Mouse (Mus musculus) heart, embryonic 13.5 days (tissue): ENCODE data around the gene Camk2d. TPM values are rescaled to one million over a fixed set of nuclear protein-coding genes. Genes with fewer than 3 reads are reported as not detected.

Source experiments
- ATAC-seq: fragments of 200-750 bp; cut with Nextera tagmentation; 2 replicates; pipeline ENCODE4 v1.8.0; 2017; ENCODE audit warnings: moderate TSS enrichment; ENCODE audit not compliant: insufficient number of reproducible peaks, low FRiP score, low TSS enrichment; ENCODE audit errors: extremely low read depth
- H3K27ac ChIP-seq: fragments of 300-500 bp; sonication (generic); replicated peaks from 2 replicates; pipeline ENCODE4 v1.5.1; 2015; ENCODE audit warnings: moderate library complexity, mild to moderate bottlenecking, inconsistent platforms
- H3K27me3 ChIP-seq: fragments of 300-500 bp; sonication (generic); replicated peaks from 2 replicates; pipeline ENCODE4 v1.6.1; 2015; ENCODE audit warnings: mild to moderate bottlenecking, inconsistent platforms
- H3K36me3 ChIP-seq: fragments of 300-500 bp; sonication (generic); 2 replicates; pipeline ENCODE4 v1.6.1; 2015; ENCODE audit warnings: mild to moderate bottlenecking, inconsistent platforms
- H3K4me1 ChIP-seq: fragments of 300-500 bp; sonication (generic); 2 replicates; pipeline ENCODE4 v1.6.1; 2015; ENCODE audit warnings: inconsistent platforms
- H3K4me2 ChIP-seq: fragments of 300-500 bp; sonication (generic); 2 replicates; pipeline ENCODE4 v1.6.1; 2015; ENCODE audit warnings: inconsistent platforms, mild to moderate bottlenecking, moderate library complexity
- H3K4me3 ChIP-seq: fragments of 300-500 bp; sonication (generic); 2 replicates; pipeline ENCODE4 v1.5.1; 2015; ENCODE audit warnings: moderate library complexity, mild to moderate bottlenecking, inconsistent platforms
- H3K9ac ChIP-seq: fragments of 300-500 bp; sonication (generic); 2 replicates; pipeline ENCODE4 v1.6.1; 2015; ENCODE audit warnings: inconsistent platforms, mild to moderate bottlenecking, moderate library complexity
- H3K9me3 ChIP-seq: fragments of 300-500 bp; sonication (generic); 2 replicates; pipeline ENCODE4 v1.6.1; 2016; ENCODE audit warnings: inconsistent platforms
- WGBS: fragments of 180-500 bp; shearing (Covaris S2); methylation state at CpG from one replicate; pipeline ENCODE4 v1.1.7; 2015; ENCODE audit warnings: mixed read lengths; 5-methylcytosine and 5-hydroxymethylcytosine counted together
- polyA plus RNA-seq: library from polyadenylated mRNA; unstranded; fragments of >200 nt; fragmentation: Nextera tagmentation; extraction: Ambion mirVana; gene quantifications from 2 replicates; pipeline ENCODE4 v1.2.1, GENCODE M21; 2015

Camk2d gene
- polyA plus RNA-seq, 1 experiment from 2014 or later: 87.4 TPM

DNA sequence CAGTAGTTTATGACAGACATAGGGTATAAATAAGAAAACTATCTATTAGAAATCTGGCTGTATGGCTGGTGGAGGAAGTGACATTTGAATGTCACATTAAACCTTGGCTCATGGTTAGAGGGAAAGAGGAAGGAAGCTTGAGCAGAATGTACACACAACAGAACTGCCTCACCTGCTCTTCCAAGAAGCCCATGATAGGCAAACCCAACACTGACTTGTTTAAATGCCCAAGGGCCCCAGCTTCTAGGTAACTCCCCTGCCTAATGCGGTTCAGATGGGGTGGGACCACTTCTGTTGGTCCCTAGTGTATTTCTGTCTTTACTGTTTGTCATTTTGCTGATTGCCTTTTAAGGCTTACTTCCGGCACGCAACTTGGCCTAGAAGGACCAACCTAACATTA, 226.3 kb downstream of the Camk2d start:
- Histone ChIP-seq H3K27me3 (no peaks in the 10 kb centered on the region), H3K4me2 (no peak overlapping the region), H3K4me3 (no peak overlapping the region), H3K36me3 (peaks cover 34% of the 10 kb centered on the region), H3K4me1 (no peaks in the 10 kb centered on the region), H3K9ac (no peak overlapping the region), H3K27ac (no peak overlapping the region), H3K9me3 (no peaks in the 10 kb centered on the region)
- WGBS: 81% methylated on average over 3 of the region's 3 CpGs
- ATAC-seq: no peak

- no peak overlapping the region for H3K4me3 ChIP-seq
- no peak overlapping the region for H3K4me2 ChIP-seq
- 77% methylated on average over 1 of the region's 1 CpGs for WGBS
- H3K9me3 ChIP-seq: no peaks in the 10 kb centered on the region
- 0 out of 2 replicates have a peak, but pooled peaks cover 3% of the 10 kb centered on the region for H3K4me1 ChIP-seq
- H3K36me3 ChIP-seq: peaks cover 40% of the 10 kb centered on the region
- no peak for ATAC-seq
- H3K27ac ChIP-seq: no peak overlapping the region
- H3K9ac ChIP-seq: no peak overlapping the region
- H3K27me3 ChIP-seq: no peaks in the 10 kb centered on the region
Measured at GRCm38 (mm10) chr3:126824930-126825329, 228.8 kb downstream of the Camk2d start.

DNA sequence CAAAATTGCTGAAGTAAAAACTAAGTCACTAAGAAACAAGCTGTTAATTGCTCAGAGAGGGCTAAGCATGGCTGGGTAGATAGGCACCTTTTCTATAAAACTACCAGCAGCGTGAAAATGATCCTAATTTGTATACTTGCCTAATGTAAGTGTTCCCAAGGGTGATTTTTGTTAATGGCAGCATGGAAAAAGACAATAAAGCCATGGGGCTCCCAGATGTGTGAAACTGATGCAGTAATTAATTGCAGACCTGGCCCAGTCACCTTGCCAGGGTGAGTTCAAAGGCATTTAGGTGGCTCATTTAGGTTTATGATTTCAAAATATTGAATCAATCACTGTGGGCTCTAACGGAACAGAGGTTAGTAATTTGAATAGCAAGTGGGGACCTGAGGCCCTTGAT, 230.1 kb downstream of the Camk2d start:
- no peak overlapping the region for H3K9ac ChIP-seq
- WGBS: 89% methylated on average over 2 of the region's 2 CpGs
- no peak for ATAC-seq
- H3K4me1 ChIP-seq: peaks cover 14% of the 10 kb centered on the region
- H3K4me2 ChIP-seq: no peak overlapping the region
- H3K4me3 ChIP-seq: no peak overlapping the region
- H3K27ac ChIP-seq: no peak overlapping the region
- H3K27me3 ChIP-seq: no peaks in the 10 kb centered on the region
- H3K9me3 ChIP-seq: no peaks in the 10 kb centered on the region
- H3K36me3 ChIP-seq: peaks cover 34% of the 10 kb centered on the region

GRCm38 (mm10) chr3:126827900-126828299, 231.8 kb downstream of the Camk2d start:
- H3K27me3 ChIP-seq: no peaks in the 10 kb centered on the region
- no peaks in the 10 kb centered on the region for H3K9me3 ChIP-seq
- no peak for ATAC-seq
- H3K4me2 ChIP-seq: no peak overlapping the region
- no peak overlapping the region for H3K27ac ChIP-seq
- H3K4me1 ChIP-seq: peaks cover 21% of the 10 kb centered on the region
- no peak overlapping the region for H3K9ac ChIP-seq
- 81% methylated on average over 3 of the region's 3 CpGs for WGBS
- H3K4me3 ChIP-seq: no peak overlapping the region
- H3K36me3 ChIP-seq: peaks cover 33% of the 10 kb centered on the region

- Histone ChIP-seq H3K27ac (no peak overlapping the region), H3K4me3 (no peak overlapping the region), H3K9ac (no peak overlapping the region), H3K4me2 (no peak overlapping the region), H3K9me3 (no peaks in the 10 kb centered on the region), H3K4me1 (peaks cover 21% of the 10 kb centered on the region), H3K36me3 (peaks cover 41% of the 10 kb centered on the region), H3K27me3 (no peaks in the 10 kb centered on the region)
- WGBS: 30% methylated on average over 2 of the region's 2 CpGs
- ATAC-seq: no peak
Measured at GRCm38 (mm10) chr3:126829817-126830216, 233.7 kb downstream of the Camk2d start.

DNA sequence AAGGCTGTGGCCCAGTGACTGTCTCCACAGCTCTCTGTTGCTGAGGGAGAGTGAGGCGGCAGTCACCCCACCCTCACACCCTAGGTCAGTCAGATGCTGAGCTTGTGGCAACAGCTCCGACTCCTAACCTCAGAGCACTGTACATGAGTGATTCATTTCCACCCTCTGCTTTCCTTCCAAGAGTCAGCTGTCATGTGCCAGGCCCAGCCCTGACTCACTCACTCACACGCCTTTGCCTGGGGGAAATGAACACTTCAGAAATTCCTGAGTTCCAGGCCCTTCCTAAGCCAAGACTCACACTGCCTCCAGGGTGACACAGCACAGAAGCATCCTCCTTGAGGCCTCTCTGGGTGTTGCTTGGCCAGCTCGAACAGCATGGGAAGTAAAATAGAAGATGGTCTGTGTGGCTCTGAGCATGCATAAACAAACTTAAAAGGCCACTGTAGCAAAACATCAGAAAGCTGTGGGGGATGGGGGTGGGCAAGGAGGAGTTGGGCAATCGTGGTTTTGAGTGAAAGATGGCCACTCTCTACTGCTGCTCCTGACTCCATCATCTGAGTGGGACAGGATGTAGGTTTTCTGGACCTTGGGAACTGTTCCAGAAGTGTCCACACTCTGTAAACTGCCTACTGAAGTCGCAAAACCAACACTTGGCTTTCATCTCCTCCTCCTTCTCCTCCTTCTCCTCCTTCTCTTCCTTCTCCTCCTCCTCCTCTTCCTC, 235.5 kb downstream of the Camk2d start:
- Histone ChIP-seq H3K4me2 (no peak overlapping the region), H3K9me3 (no peaks in the 10 kb centered on the region), H3K4me1 (peaks cover 30% of the 10 kb centered on the region), H3K4me3 (no peak overlapping the region), H3K27ac (peak overlapping the region; percentile 66; the same call in 1 of the 2 replicates), H3K9ac (no peak overlapping the region), H3K27me3 (no peaks in the 10 kb centered on the region), H3K36me3 (peaks cover 48% of the 10 kb centered on the region)
- 36% methylated on average over 6 of the region's 6 CpGs for WGBS
- ATAC-seq: peak; percentile 51; the same call in 1 of the 2 replicates

DNA sequence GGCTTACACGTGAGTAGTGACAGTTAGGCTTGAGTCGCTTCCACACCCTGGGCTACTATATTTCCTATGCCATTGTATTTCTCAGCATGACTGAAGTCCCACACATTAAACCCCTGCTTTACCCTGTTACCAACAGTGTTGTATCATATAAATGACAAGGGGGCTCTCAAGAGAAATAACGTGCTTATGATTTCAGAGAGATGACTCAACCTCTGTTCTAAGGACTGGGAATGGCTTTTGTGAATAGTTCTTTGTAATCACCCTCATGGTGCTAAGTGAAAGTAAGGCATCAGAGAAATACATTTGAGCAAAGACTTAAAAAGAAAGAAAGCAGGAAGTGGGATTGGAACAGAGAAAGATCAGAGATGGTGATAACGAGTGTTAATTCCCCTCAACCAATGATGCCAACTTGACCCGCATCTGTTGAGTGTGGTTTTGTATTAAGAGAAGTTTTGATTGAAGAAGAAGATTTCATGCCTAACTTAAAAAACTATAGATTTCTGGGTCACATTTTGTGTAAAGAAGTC, 238.6 kb downstream of the Camk2d start:
- no peaks in the 10 kb centered on the region for H3K9me3 ChIP-seq
- peaks cover 29% of the 10 kb centered on the region for H3K4me1 ChIP-seq
- H3K9ac ChIP-seq: no peak overlapping the region
- no peaks in the 10 kb centered on the region for H3K27me3 ChIP-seq
- peaks cover 50% of the 10 kb centered on the region for H3K36me3 ChIP-seq
- 74% methylated on average over 5 of the region's 5 CpGs for WGBS
- ATAC-seq: no peak
- no peak overlapping the region for H3K27ac ChIP-seq
- H3K4me3 ChIP-seq: no peak overlapping the region
- no peak overlapping the region for H3K4me2 ChIP-seq

- H3K4me1 ChIP-seq: no peaks in the 10 kb centered on the region
- H3K4me3 ChIP-seq: no peak overlapping the region
- H3K9ac ChIP-seq: no peak overlapping the region
- no peaks in the 10 kb centered on the region for H3K9me3 ChIP-seq
- H3K27me3 ChIP-seq: no peaks in the 10 kb centered on the region
- no peak overlapping the region for H3K4me2 ChIP-seq
- 54% methylated on average over 9 of the region's 9 CpGs for WGBS
- peaks cover 67% of the 10 kb centered on the region for H3K36me3 ChIP-seq
- no peak overlapping the region for H3K27ac ChIP-seq
- no peak for ATAC-seq
Measured at GRCm38 (mm10) chr3:126842780-126843179, 246.7 kb downstream of the Camk2d start.

- 86% methylated on average over 7 of the region's 7 CpGs for WGBS
- no peak for ATAC-seq
- no peak overlapping the region for H3K4me2 ChIP-seq
- no peak overlapping the region for H3K4me3 ChIP-seq
- H3K9ac ChIP-seq: no peak overlapping the region
- no peak overlapping the region for H3K27ac ChIP-seq
- peaks cover 53% of the 10 kb centered on the region for H3K36me3 ChIP-seq
- no peaks in the 10 kb centered on the region for H3K27me3 ChIP-seq
- H3K4me1 ChIP-seq: no peaks in the 10 kb centered on the region
- H3K9me3 ChIP-seq: no peaks in the 10 kb centered on the region
Measured at GRCm38 (mm10) chr3:126844809-126845208, 248.7 kb downstream of the Camk2d start.

DNA sequence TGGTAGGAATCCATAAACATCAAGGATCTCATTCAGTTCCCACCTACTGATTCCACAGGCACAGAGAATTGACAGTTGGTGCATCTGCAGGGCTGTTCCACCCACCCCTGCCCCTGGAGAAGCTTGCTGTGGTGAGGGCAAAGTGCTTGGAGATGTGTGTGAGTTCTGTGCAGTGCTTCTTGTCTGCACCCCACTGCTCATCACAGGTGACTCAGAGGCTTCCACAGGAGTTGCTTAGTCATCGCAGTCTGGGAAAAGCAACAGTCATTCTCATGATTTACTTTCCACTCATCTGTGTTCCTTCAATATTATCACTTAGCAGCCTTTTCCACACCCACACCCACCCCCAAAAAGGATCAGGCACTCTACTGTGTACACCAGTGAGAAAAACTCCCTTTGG, 252.0 kb downstream of the Camk2d start:
- no peaks in the 10 kb centered on the region for H3K9me3 ChIP-seq
- H3K4me1 ChIP-seq: no peaks in the 10 kb centered on the region
- peaks cover 24% of the 10 kb centered on the region for H3K36me3 ChIP-seq
- H3K27me3 ChIP-seq: no peaks in the 10 kb centered on the region
- ATAC-seq: no peak
- no peak overlapping the region for H3K4me2 ChIP-seq
- no peak overlapping the region for H3K4me3 ChIP-seq
- H3K27ac ChIP-seq: no peak overlapping the region
- 68% methylated on average over 1 of the region's 1 CpGs for WGBS
- no peak overlapping the region for H3K9ac ChIP-seq

GRCm38 (mm10) chr3:126860442-126860841, 264.3 kb downstream of the Camk2d start:
- Histone ChIP-seq H3K27me3 (no peaks in the 10 kb centered on the region), H3K9me3 (no peaks in the 10 kb centered on the region), H3K4me2 (no peak overlapping the region), H3K27ac (no peak overlapping the region), H3K4me1 (no peaks in the 10 kb centered on the region), H3K36me3 (no peaks in the 10 kb centered on the region), H3K9ac (no peak overlapping the region), H3K4me3 (no peak overlapping the region)
- no peak for ATAC-seq

DNA sequence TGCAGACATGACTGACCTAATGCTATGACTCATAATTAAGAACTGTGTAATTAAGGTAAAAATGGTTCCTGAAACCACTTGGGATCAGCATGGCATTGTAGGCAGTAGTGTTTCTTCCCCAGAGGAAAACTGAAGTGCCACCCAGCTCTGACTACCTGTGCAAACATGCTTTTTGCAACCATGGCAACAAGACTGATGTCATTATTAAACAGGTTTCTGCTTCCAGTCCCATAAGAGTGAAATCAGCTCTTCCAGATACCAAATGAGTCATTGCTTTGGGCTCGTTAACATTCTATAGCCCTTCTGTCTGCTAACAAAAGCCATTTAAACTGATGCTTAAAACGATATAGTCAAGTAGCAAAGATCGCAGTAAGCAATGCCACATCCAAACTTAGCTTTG, 273.5 kb downstream of the Camk2d start:
- Histone ChIP-seq H3K4me2 (no peak overlapping the region), H3K4me3 (no peak overlapping the region), H3K27me3 (no peaks in the 10 kb centered on the region), H3K9ac (no peak overlapping the region), H3K36me3 (no peaks in the 10 kb centered on the region), H3K9me3 (no peaks in the 10 kb centered on the region), H3K27ac (no peak overlapping the region), H3K4me1 (no peaks in the 10 kb centered on the region)
- no peak for ATAC-seq
- 63% methylated on average over 3 of the region's 3 CpGs for WGBS
